26 mouse cellular contexts compared by ENCODE assay signal in genomic region chr2:33325359-33325758, GRCm38 (mm10). TPM values are rescaled to one million over a fixed set of nuclear protein-coding genes. Genes with fewer than 3 reads are reported as not detected.
A peak's percentile ranks its signal among the peaks of the same experiment; 100 is the strongest.
DNase-seq lines count a peak whose midpoint lies in the region; ATAC-seq and TF ChIP-seq lines count a peak whose summit lies in the region.
"Had no signal": no experiment of that assay in that cellular context is flagged by ENCODE, and none has a peak within 500 bp of the region (broad histone marks: within the 10 kb centered on the region; RNA-seq: fewer than 3 reads in every experiment).

No protein-coding gene starts in this region.

- no peak overlapping the region for H3K9ac ChIP-seq in forebrain, postnatal 0 days
- no peak overlapping the region for H3K9ac ChIP-seq in forebrain, embryonic 14.5 days (ENCODE audit: low read length)
- no peak overlapping the region for H3K9ac ChIP-seq in intestine, embryonic 16.5 days (ENCODE audit: low read depth, low read length)
- H3K9ac ChIP-seq in intestine, postnatal 0 days (ENCODE audit: low read depth, low read length): no peak overlapping the region
- H3K9ac ChIP-seq in stomach, embryonic 16.5 days (ENCODE audit: low read length): no peak overlapping the region
- no peak overlapping the region for H3K9ac ChIP-seq in stomach, postnatal 0 days (ENCODE audit: low read length)
- H3K9ac ChIP-seq: embryonic facial prominence, embryonic 15.5 days; hindbrain, embryonic 12.5 days; limb, embryonic 15.5 days; liver, embryonic 15.5 days; neural tube, embryonic 12.5 days had no signal

- no peak overlapping the region for H3K27ac ChIP-seq in forebrain, postnatal 0 days (ENCODE audit: low read depth, low read length)
- H3K27ac ChIP-seq in forebrain, embryonic 14.5 days (ENCODE audit: low read depth, low read length): no peak overlapping the region
- peak overlapping the region; percentile 27; the same call in 1 of the 2 replicates for H3K27ac ChIP-seq in intestine, embryonic 16.5 days (ENCODE audit: low read length)
- H3K27ac ChIP-seq in intestine, postnatal 0 days (ENCODE audit: low read depth, low read length): no peak overlapping the region
- 0 out of 2 replicates have a peak overlapping the region, but pooled peaks have one; percentile 24 for H3K27ac ChIP-seq in stomach, embryonic 16.5 days (ENCODE audit: low read length)
- no peak overlapping the region for H3K27ac ChIP-seq in stomach, postnatal 0 days (replicated peaks)
- H3K27ac ChIP-seq: embryonic facial prominence, embryonic 15.5 days; forebrain, embryonic 10.5 days; heart, adult 2 months; hindbrain, embryonic 12.5 days; layer of hippocampus, adult 2 months; limb, embryonic 15.5 days; liver, embryonic 15.5 days; neural tube, embryonic 12.5 days had no signal

- H3K36me3 ChIP-seq in forebrain, postnatal 0 days (ENCODE audit: insufficient read depth): peaks cover 24% of the 10 kb centered on the region
- H3K36me3 ChIP-seq in forebrain, embryonic 14.5 days (ENCODE audit: control insufficient read depth, insufficient read depth, low read length): peaks cover 35% of the 10 kb centered on the region
- no peaks in the 10 kb centered on the region for H3K36me3 ChIP-seq in intestine, embryonic 16.5 days (ENCODE audit: control insufficient read depth, insufficient read depth, low read length)
- H3K36me3 ChIP-seq in intestine, postnatal 0 days (ENCODE audit: control insufficient read depth, insufficient read depth): peaks cover 15% of the 10 kb centered on the region; the same call in 1 of the 2 replicates
- no peaks in the 10 kb centered on the region for H3K36me3 ChIP-seq in stomach, embryonic 16.5 days (ENCODE audit: control insufficient read depth, insufficient read depth, low read length)
- H3K36me3 ChIP-seq in stomach, postnatal 0 days (ENCODE audit: control insufficient read depth, insufficient read depth, low read length): no peaks in the 10 kb centered on the region
- H3K36me3 ChIP-seq: embryonic facial prominence, embryonic 15.5 days; limb, embryonic 15.5 days; liver, embryonic 15.5 days had no signal

- no peaks in the 10 kb centered on the region for H3K27me3 ChIP-seq in forebrain, postnatal 0 days (ENCODE audit: insufficient read depth, low read length)
- no peaks in the 10 kb centered on the region for H3K27me3 ChIP-seq in forebrain, embryonic 14.5 days (replicated peaks; ENCODE audit: control insufficient read depth, insufficient read depth, low read length)
- no peaks in the 10 kb centered on the region for H3K27me3 ChIP-seq in intestine, embryonic 16.5 days (replicated peaks; ENCODE audit: control insufficient read depth, insufficient read depth, low read length)
- H3K27me3 ChIP-seq in intestine, postnatal 0 days (replicated peaks; ENCODE audit: control insufficient read depth, insufficient read depth, low read length): no peaks in the 10 kb centered on the region
- no peaks in the 10 kb centered on the region for H3K27me3 ChIP-seq in stomach, embryonic 16.5 days (ENCODE audit: control insufficient read depth, insufficient read depth, low read length)
- no peaks in the 10 kb centered on the region for H3K27me3 ChIP-seq in stomach, postnatal 0 days (ENCODE audit: control insufficient read depth, insufficient read depth, low read length)
- H3K27me3 ChIP-seq: embryonic facial prominence, embryonic 15.5 days; hindbrain, embryonic 12.5 days; limb, embryonic 15.5 days; liver, embryonic 15.5 days; neural tube, embryonic 12.5 days had no signal

- no peaks in the 10 kb centered on the region for H3K9me3 ChIP-seq in forebrain, postnatal 0 days (ENCODE audit: low read length)
- no peaks in the 10 kb centered on the region for H3K9me3 ChIP-seq in forebrain, embryonic 14.5 days (replicated peaks; ENCODE audit: control insufficient read depth, low read length)
- H3K9me3 ChIP-seq in intestine, embryonic 16.5 days (ENCODE audit: control insufficient read depth, low read length): no peaks in the 10 kb centered on the region
- no peaks in the 10 kb centered on the region for H3K9me3 ChIP-seq in intestine, postnatal 0 days (ENCODE audit: control insufficient read depth)
- H3K9me3 ChIP-seq in stomach, embryonic 16.5 days (replicated peaks; ENCODE audit: control insufficient read depth, low read length): no peaks in the 10 kb centered on the region
- H3K9me3 ChIP-seq in stomach, postnatal 0 days (ENCODE audit: control insufficient read depth, low read length): no peaks in the 10 kb centered on the region
- H3K9me3 ChIP-seq: embryonic facial prominence, embryonic 15.5 days; forebrain, embryonic 10.5 days; hindbrain, embryonic 12.5 days; limb, embryonic 15.5 days; liver, embryonic 15.5 days; megakaryocyte, embryonic 14.5 days; neural tube, embryonic 12.5 days had no signal

- no peak overlapping the region for H3K4me3 ChIP-seq in forebrain, postnatal 0 days (ENCODE audit: low read depth, low read length)
- no peak overlapping the region for H3K4me3 ChIP-seq in forebrain, embryonic 14.5 days (ENCODE audit: low read depth, low read length)
- no peak overlapping the region for H3K4me3 ChIP-seq in intestine, embryonic 16.5 days (ENCODE audit: low read length)
- no peak overlapping the region for H3K4me3 ChIP-seq in intestine, postnatal 0 days (ENCODE audit: low read depth, low read length)
- H3K4me3 ChIP-seq in stomach, embryonic 16.5 days (replicated peaks; ENCODE audit: low read length): no peak overlapping the region
- no peak overlapping the region for H3K4me3 ChIP-seq in stomach, postnatal 0 days (ENCODE audit: low read depth, low read length)
- H3K4me3 ChIP-seq: embryonic facial prominence, embryonic 15.5 days; forebrain, embryonic 10.5 days; heart, adult 2 months; hindbrain, embryonic 12.5 days; layer of hippocampus, adult 2 months; limb, embryonic 15.5 days; liver, embryonic 15.5 days; megakaryocyte, embryonic 14.5 days; neural tube, embryonic 12.5 days had no signal

- TF ChIP-seq CTCF in forebrain, postnatal 0 days (IDR thresholded peaks at IDR 0.05; ENCODE audit: low read depth): no peak
- no peak for TF ChIP-seq CTCF in intestine, postnatal 0 days (IDR thresholded peaks at IDR 0.05; ENCODE audit: low read depth)
- no peak for TF ChIP-seq CTCF in stomach, postnatal 0 days (IDR thresholded peaks at IDR 0.05; ENCODE audit: low read depth)

- H3K4me1 ChIP-seq in forebrain, postnatal 0 days (ENCODE audit: insufficient read depth): no peaks in the 10 kb centered on the region
- H3K4me1 ChIP-seq in forebrain, embryonic 14.5 days (ENCODE audit: control insufficient read depth, insufficient read depth, low read length): no peaks in the 10 kb centered on the region
- peaks cover 7% of the 10 kb centered on the region; the same call in 1 of the 2 replicates for H3K4me1 ChIP-seq in intestine, embryonic 16.5 days (ENCODE audit: control insufficient read depth, insufficient read depth, low read length)
- no peaks in the 10 kb centered on the region for H3K4me1 ChIP-seq in intestine, postnatal 0 days (replicated peaks; ENCODE audit: control insufficient read depth, insufficient read depth, low read length)
- H3K4me1 ChIP-seq in stomach, embryonic 16.5 days (ENCODE audit: control insufficient read depth, insufficient read depth, low read length): peaks cover 5% of the 10 kb centered on the region
- no peaks in the 10 kb centered on the region for H3K4me1 ChIP-seq in stomach, postnatal 0 days (replicated peaks; ENCODE audit: control insufficient read depth, insufficient read depth)
- H3K4me1 ChIP-seq: liver, embryonic 15.5 days had no signal

- no peak for DNase-seq in forebrain, postnatal 0 days
- no peak for DNase-seq in forebrain, embryonic 14.5 days (ENCODE audit: low spot score)
- DNase-seq in stomach, postnatal 0 days (ENCODE audit: low spot score): no peak
- DNase-seq in lung, postnatal 4 days: peak; percentile 48 to 59
- DNase-seq in left cerebral cortex, adult 8-10 months (ENCODE audit: low spot score in 2 of 2): no peak
- DNase-seq: adrenal gland, adult 2 months; B cell, adult 2 months; cerebellum, adult 8-10 months; gastrocnemius, postnatal 25 days; heart, adult 2 months; kidney, adult 18-20 months; kidney, postnatal 10 days; layer of hippocampus, postnatal 36 days; right cerebral cortex, adult 18-20 months; thymus, postnatal 36 days had no signal

- ATAC-seq in forebrain, postnatal 0 days: peak; percentile 58
- no peak for ATAC-seq in forebrain, embryonic 14.5 days
- ATAC-seq in intestine, embryonic 16.5 days: no peak
- ATAC-seq in intestine, postnatal 0 days: no peak
- 0 out of 2 replicates have a peak, but pooled peaks have one; percentile 11 for ATAC-seq in stomach, embryonic 16.5 days (ENCODE audit: insufficient read depth, low FRiP score)
- ATAC-seq in stomach, postnatal 0 days (ENCODE audit: low FRiP score, low TSS enrichment): no peak

- WGBS in forebrain, postnatal 0 days: 49% methylated on average over 3 of the region's 3 CpGs
- 70% methylated on average over 3 of the region's 3 CpGs for WGBS in forebrain, embryonic 14.5 days
- WGBS in intestine, embryonic 16.5 days: 53% methylated on average over 3 of the region's 3 CpGs
- WGBS in intestine, postnatal 0 days: 67% methylated on average over 3 of the region's 3 CpGs
- WGBS in stomach, embryonic 16.5 days: 44% methylated on average over 3 of the region's 3 CpGs
- 29% methylated on average over 3 of the region's 3 CpGs for WGBS in stomach, postnatal 0 days

- TF ChIP-seq EP300 in stomach, postnatal 0 days (optimal IDR thresholded peaks at IDR 0.05): no peak

- H3K4me2 ChIP-seq in forebrain, postnatal 0 days (ENCODE audit: low read depth): no peak overlapping the region
- no peak overlapping the region for H3K4me2 ChIP-seq in forebrain, embryonic 14.5 days (ENCODE audit: low read length)
- H3K4me2 ChIP-seq in intestine, embryonic 16.5 days (ENCODE audit: low read depth, low read length): no peak overlapping the region
- no peak overlapping the region for H3K4me2 ChIP-seq in intestine, postnatal 0 days (replicated peaks; ENCODE audit: low read depth)
- no peak overlapping the region for H3K4me2 ChIP-seq in stomach, embryonic 16.5 days (ENCODE audit: low read depth, low read length)
- H3K4me2 ChIP-seq in stomach, postnatal 0 days (replicated peaks; ENCODE audit: low read depth): no peak overlapping the region
- H3K4me2 ChIP-seq: embryonic facial prominence, embryonic 15.5 days; hindbrain, embryonic 12.5 days; limb, embryonic 15.5 days; liver, embryonic 15.5 days; neural tube, embryonic 12.5 days had no signal

RNA-seq across cellular contexts. Expression of gene Ralgps1, which starts 45.9 kb away (rescaled TPM):
- 55.0 and 66.9 TPM in 2 replicates for total RNA-seq in forebrain, postnatal 0 days (2014; rRNA removed)
- polyA plus RNA-seq in forebrain, postnatal 0 days (2015; fragmentation: Nextera tagmentation; extraction: Ambion mirVana): 16.6 and 24.6 TPM in 2 replicates
- polyA plus RNA-seq in forebrain, embryonic 14.5 days (2014; fragmentation: Nextera tagmentation; extraction: Ambion mirVana): 32.6 and 40.2 TPM in 2 replicates
- 6.3 and 8.0 TPM in 2 replicates for polyA plus RNA-seq in intestine, embryonic 16.5 days (2015; fragmentation: Nextera tagmentation; extraction: Ambion mirVana)
- polyA plus RNA-seq in intestine, postnatal 0 days (2015; fragmentation: Nextera tagmentation; extraction: Ambion mirVana): 4.0 and 4.9 TPM in 2 replicates
- 7.9 and 8.0 TPM in 2 replicates for polyA plus RNA-seq in stomach, embryonic 16.5 days (2015; fragmentation: Nextera tagmentation; extraction: Ambion mirVana)
- polyA plus RNA-seq in stomach, postnatal 0 days (2015; fragmentation: Nextera tagmentation; extraction: Ambion mirVana): 2.1 and 2.2 TPM in 2 replicates
- total RNA-seq in left cerebral cortex, adult 8-10 months (2022): 10 to 100 TPM; 59.8 to 68.0 (median 67.1) TPM

Comparison
In these comparisons a context has a peak if more than half of its experiments do, and no peak if none do; other contexts are left out.
1. ATAC-seq: peak in forebrain, postnatal 0 days (single experiment) and stomach, embryonic 16.5 days (single experiment); none in forebrain, embryonic 14.5 days (single experiment), intestine, embryonic 16.5 days (single experiment), intestine, postnatal 0 days (single experiment) and stomach, postnatal 0 days (single experiment).
2. H3K27ac ChIP-seq: peak in intestine, embryonic 16.5 days (single experiment) and stomach, embryonic 16.5 days (single experiment); none in forebrain, postnatal 0 days (single experiment), forebrain, embryonic 14.5 days (single experiment), intestine, postnatal 0 days (single experiment) and stomach, postnatal 0 days (single experiment).
3. DNase-seq: peak in lung, postnatal 4 days (2 of 2); none in forebrain, postnatal 0 days (single experiment), forebrain, embryonic 14.5 days (single experiment), stomach, postnatal 0 days (single experiment) and left cerebral cortex, adult 8-10 months (0 of 2).